Mouse (Mus musculus) c-Kit-positive CD71-positive TER-119-positive erythroid progenitor cells, embryonic 14.5 days (primary cell): ENCODE results near the gene Ptgis.
A peak's percentile ranks its signal among the peaks of the same experiment; 100 is the strongest.

ENCODE experiments used
- DNase-seq: peaks from one replicate; pipeline ENCODE4 v3.0.0-alpha.2; 2013; ENCODE audit warnings: low spot score

The Ptgis gene

DNA sequence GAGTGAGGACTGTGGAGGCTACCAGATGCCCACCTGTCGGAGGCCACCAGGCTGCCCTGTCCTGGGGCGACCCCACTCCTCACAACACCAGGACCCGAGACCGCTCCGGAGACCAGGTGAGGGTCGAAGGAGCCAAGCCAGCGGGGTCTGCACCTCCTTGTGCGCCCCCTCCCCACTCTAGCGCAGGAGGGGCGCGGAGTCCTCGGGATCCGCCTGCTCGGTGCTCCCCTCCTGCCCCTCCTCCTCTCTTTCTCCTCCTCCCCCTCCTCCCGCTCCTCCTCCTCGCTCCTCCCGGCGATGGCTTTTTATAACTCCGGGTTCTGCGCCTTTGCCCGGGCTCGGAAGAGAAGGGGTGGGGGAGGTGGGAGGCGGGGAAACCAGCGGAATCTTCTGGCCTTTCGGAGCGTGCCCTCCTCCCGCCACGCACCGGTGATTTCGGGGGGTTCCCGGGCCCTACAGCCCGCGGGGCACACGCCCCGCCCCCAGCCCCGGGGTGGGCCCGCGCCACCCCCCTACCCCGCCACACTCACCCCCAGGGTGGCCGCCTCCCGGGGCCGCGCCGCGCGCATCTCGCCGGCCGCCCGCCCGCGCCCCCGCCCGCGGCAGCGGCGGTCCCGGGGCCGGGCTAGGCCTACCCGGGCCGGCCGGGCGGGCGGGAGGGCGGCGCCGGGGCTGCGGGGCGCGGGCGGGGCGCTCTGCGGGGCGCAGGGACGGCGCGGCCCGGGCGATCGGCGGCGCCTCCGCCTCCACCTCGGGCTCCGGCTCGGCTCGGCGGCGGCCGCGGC lies 50.9 kb downstream of the Ptgis start:
- DNase-seq: no peak

DNA sequence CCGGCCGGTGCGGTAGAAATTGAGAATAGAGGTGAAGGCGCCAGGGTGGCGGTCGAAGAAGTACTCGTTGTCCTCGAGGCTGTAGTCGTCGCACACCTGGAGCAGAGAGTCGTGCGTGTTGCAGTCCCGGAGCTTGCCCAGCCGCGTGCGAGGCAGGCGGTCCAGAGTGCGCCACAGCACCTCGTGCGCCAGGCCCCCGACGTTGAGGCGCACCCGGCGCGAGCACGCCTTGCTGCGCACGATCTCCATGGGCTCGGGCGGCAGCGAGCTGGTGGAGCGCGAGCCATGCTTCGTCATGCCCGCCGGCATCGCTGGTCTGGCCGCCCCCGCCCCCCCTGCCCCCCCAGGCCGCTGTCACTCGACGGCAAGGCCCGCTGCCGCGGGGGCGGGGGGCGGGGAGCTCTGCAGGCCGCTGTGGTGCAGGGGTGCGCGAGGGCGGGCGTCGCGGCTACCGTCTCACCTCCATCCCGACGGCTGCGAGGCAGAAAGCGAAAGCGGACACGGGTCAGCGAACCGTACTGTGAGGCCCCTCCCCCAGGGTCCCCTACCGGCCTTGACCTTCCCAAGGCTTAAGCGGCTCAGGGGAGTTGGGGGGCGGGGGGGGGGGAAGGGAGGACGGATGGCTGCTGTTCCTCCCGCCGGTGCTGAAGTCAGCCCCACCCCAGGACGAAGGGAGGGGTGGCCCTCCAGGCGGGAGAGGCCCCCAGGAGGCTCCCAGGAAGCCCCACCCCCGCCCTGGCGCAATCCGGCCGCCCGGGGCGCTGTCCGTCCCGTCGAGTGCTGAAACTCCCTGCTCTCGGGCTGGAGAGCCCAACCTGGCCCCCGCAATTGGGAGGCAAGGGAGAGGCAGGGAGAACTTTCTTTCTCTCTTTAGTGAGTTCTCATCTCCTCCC lies 51.8 kb downstream of the Ptgis start:
- peak; percentile 34 for DNase-seq

DNA sequence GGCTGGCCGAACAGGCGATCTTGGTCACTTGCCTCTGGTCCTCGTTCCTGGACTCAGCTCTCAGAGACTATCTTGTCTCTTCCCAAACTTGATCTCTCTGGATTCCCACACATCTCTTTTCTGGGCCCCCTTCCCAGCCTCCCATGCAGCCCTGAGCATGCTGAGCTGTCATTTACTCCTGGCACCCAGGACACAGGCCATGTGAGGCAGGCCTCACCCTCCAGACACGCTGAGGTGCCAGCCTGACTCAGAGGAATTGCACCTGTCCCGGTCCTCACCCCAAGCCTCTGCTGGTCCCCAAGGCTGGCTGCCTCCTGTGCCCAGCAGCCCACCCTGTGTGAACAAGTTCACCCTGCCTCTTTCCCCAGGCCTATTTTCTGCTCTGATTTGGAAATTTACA lies 53.3 kb downstream of the Ptgis start:
- DNase-seq: no peak

DNA sequence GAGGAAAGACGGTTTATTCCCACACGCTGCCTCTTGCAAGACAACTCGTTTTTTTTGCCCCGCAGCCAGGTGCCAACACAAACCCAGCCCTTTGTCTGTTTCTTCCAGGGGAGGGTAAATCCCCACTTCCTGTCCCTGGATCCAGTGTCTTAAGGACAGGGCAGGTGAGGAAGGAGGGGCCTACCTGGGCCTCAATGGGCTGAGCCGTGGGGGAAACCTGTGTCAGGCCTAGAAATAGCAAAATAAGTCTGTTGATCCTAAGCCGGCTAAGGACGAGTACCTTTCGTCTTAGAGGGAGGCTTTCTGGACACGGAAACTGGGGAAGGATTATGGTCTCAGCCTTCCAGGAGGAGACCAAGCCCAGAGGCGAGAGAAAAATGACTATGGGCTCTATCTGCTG lies 53.9 kb downstream of the Ptgis start:
- DNase-seq: no peak

DNA sequence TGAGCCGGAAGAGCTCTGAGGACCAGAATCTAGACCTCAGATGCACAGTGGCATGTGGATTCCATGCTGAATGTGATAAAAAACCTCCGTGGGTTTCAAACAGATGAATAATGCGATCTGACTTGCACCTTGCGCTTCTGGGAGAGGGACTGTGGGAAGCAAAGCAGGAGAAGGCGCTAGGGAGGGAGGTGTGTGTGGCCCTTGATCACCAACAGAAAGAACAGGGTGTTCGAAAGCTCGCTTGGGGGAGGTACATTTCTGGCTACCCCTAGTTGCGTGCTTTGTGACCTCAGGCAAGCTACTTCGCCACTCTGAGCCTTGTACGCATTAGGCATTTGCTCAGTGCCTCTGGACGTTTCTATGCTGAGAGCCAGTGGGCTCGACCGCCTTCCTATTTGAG lies 54.4 kb downstream of the Ptgis start:
- DNase-seq: no peak

DNA sequence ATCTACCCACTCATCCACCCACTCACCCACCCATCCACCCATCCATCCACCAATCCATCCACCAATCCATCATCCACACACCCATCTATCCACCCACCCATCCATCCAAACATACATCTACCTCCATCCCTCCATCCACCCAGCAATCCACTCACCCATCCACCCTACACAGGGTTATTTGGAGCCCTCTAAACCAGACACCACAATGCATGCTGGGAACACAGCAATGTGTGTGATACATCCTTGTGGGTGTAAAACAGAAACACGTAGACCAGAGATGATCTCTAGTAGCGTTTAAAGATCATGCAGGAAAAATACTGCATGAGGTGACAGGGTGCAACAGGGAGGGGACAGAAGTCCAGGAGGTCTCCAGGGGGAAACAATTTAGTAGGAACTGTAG lies 55.0 kb downstream of the Ptgis start:
- DNase-seq: no peak

DNA sequence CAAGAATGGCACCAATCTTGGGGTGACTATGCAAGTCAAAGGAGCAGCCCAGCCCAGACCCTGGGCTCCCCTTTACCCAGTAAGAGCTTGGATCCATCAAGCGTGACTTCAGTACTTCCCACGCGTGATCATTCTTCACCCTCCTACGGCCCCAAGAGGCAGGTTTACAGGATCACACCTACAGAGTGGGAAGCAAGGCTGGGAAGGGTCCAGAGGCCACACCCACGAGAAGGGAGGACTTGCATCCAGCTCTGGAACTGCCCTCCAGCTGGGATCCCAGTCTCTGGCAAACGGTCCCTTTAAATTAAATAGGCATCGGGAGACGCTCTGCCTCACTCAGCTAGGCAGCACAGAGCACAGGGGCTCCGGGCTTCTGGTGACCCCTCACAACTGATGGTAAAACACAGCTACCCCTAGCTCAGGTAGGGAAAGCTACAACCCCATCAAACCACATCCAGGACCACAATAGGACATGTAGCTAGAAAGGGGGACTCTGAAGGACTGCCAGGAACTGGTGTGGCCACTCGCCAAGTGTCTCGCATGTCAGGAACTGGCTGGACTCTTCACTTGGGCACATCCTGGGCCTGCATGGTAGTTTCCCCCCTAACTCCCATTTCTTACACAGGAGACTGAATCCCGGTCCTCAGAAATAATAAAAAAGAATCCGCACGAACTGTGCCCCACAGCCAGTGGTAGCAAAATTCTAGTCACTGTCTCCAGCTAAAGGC lies 58.6 kb downstream of the Ptgis start:
- no peak for DNase-seq

DNA sequence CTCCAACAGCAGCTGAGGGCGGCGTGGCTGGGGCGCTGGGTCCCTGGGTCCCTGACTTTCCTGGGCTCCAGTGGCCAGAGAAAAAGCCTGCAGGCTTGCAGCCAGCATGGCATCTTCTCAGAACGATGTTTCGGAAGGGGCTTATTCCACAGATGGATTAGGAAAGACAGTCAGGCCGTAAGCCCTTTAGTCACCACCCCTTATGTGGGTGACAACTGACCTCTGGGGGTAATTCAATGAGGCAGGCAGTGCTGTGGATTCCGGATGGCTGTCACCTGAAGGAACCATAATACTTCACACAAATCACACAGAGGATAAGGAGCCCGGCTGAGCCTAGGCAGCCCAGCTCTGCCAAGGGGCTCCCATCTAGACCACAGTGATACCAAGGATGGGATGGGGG lies 59.3 kb downstream of the Ptgis start:
- no peak for DNase-seq

DNA sequence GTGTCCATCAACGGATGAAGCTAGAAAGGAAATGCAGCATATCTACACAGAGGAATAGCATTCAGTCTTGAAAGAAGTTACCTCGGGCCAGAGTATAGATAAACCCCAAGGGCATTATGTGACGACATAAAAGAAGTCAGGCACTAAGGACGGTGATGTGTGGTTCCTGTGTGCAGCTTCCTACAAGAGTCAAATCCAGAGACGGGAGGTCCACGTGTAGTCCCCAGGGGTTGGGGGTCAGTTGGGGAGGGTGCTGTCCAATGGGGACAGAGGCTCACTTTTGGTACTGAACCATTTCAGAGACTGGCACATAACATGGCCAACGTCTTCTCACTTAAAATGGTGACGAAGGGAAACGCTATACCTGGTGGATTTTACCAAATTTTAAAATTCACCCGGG lies 61.1 kb downstream of the Ptgis start:
- DNase-seq: no peak

DNA sequence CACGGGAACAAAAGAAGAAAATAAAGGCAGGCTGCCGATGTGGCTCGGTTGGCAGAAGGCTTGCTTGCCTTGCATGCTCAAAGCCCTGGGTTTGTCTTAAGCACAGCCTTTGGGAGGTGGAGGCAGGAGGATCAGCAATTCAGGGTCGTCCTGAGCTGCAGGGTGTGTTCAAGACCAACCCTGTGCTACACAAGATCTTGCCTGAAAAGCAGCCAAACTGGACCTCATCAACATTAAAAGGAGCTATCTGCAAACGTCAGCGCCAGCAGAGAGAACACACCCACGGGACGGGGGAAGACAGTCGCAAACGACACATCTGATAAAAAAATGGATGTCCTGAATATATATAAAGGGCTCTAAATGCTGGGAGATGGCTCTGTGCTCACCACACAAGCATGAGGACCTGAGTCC lies 63.2 kb downstream of the Ptgis start:
- DNase-seq: no peak

DNA sequence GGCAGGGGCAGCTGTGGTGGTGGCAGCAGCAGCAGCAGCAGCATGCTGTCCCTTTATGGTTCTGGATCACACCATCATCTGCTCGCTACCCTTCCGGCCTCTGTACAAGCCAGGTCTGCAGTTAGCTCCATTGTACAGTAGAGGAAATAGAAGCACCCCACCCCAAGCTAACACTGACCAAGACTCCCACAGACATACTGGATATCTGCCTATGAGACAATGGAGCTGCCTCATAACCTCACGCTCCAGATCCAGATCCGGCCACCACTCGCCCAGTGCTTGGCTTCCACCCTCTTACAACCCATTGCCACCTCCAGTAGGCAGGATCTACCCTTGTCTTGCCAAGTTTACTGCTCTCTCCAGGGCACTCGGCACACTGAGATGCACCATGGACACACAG lies 65.1 kb downstream of the Ptgis start:
- DNase-seq: no peak

DNA sequence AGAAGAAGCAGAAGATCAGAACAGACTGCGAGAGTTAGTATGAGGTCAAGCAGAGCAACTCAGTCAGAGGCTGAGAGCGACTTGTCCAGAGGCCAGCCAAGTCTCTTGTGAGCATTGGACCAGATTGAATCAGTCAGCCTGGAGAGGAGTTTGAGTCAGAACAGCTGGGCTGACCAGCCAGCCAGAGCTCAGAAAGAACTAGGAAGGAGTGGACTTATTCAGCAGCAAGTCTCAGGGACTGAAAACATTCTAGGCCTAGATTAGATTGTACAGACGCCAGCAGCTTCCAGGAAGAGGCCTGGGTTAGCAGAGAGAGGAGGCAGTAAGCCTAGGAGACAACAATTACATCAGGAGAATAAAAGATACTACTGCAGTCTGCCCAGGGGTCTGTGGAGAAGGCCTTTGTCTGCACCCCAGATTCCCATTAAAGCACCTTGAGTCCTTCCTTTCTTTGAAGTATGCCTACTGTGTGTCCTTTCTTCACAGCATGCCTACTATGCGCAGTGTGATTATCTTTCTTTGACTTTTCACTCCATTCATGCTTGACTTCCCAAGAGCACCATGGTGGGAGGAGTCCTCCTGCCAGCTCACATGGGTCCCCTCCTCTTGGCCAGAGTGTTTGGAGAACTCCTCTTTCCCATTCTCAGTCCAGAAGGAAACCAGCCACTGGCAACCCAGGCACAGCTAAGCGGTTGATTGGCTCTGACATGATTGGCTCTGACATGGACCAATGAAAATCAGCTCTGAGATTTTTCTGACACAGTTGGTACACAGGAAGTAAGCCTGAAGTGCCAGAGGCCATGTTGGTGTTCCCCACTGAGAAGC lies 67.1 kb downstream of the Ptgis start:
- no peak for DNase-seq

DNA sequence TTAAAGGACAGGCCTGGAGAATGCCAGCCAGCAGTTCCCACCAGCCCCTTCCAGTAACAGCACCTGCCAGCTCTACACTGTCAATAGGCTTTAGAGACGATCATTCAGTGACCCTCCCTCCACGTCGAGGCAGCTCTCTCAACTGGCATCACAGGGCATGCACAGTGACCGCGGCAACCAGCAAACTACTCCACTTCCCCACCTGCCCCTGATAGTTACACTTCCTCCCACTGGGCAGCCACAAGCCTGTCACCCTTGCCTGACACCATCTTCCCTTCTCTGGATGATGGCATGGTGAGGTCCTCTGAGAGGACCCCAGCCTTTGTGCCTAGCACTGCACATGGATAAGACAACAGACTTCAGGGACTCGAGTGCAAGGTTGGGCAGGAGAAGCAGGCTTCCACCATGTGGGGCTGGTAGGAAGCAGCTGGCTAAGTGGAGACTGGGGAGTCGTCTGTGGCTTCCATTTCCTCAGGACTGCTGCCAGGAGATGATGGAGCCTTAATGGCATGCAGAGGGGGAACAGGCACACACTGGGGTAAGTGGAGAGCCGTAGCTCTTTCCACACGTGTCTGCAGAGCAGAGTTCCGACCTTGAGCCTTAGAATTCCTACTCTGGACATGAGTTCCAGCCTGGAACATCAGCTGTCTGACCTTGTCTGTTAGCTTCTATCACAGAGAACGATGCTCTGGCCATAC lies 72.7 kb downstream of the Ptgis start:
- no peak for DNase-seq

DNA sequence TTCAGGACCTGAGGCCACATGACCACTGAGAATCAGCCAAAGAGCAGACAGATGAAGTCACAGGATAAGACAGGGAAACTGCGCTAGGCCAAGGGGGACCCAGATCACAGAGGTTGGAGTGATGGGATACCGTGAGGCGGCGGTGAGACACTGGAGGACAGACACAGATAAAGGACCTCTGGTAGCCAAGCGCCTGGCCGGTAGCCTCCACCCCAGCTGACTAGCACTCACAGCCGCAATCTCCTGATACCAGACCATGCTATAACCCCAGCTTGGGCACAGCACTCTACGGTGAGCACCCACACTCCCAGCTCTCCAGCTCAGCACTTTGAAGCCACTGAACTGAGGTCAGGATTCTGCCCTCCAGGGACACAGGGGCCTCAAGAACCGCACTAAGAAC lies 76.8 kb downstream of the Ptgis start:
- DNase-seq: no peak

DNA sequence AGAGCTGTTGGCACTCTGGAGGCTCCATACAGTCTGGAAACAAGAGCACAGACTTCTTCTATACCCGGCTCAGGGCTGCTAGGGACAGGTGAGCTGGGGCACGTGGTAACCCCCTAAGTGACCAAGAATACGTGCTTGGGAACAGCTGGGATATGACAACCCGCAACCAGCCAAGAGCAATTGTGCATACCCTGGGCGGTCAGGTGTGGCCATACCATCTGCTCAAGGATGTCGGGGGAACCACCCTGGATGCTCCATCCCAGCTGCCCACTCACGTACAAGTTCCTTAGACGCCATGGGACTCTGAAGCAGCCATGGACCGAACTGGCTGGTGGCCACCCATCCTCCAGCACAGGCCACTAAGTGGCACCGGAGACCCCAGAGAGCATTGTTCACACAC lies 77.3 kb downstream of the Ptgis start:
- no peak for DNase-seq

DNA sequence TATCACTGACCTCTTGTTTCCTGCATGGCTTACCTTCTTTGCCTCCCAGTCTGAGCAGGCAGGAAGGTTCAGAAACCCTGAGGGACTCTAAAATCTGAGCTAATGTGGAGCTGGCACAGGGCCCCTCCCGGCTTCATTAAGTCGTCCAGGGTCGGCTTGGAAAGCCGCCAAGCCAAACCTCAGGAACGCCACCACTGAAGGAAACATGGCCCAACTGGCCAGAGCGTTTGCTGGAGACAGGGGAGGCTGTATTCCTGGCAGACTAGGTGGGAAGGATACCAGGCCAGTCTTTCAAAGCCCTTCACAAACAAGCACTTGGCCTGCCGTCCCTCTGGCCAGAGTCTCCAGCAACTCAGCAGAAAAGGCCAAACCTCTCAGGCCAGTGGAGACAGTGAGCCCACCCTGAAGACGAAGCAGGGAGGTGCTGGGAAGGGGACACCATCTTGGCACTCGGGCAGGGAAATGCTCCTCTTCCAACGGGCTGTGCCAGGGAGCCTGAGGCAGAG lies 77.8 kb downstream of the Ptgis start:
- no peak for DNase-seq

DNA sequence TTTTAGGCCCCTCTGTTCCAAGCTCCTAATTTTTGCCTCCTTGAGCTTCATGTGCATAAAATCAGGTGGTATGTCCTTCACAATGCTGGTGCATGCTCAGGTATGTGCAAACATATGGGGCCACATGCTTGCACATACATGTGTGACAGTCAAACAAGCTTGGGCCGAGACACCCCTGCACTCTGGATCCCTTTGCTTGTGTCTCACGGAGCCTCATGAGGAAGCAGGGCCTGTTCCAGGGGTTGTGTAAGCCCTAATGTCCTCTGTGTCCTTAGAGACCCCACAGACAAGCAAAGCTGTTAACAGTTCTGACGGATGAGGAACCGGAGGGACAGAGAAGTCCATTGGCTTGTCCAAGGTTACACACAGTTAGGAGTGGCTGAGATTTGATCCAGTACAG lies 80.7 kb downstream of the Ptgis start:
- DNase-seq: no peak

DNA sequence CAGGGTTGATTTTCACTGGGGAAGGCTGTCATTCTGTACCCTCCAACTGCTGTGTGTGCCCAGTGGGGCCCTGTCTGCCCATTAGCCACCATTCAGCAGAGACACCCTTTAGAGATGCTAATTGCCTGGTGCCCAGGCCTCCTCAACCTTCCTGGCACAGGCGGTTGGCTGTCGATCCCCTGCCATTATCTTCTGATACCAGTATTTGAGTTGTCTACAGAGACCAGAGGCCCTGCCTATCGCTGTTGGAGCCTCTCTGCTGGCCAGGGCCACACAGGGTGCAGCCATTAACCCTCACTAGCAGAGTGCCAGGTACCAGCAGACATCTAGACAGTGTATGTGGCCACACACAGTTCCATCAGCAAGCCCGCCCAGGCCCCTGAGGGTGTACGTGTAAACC lies 81.6 kb downstream of the Ptgis start:
- no peak for DNase-seq

DNA sequence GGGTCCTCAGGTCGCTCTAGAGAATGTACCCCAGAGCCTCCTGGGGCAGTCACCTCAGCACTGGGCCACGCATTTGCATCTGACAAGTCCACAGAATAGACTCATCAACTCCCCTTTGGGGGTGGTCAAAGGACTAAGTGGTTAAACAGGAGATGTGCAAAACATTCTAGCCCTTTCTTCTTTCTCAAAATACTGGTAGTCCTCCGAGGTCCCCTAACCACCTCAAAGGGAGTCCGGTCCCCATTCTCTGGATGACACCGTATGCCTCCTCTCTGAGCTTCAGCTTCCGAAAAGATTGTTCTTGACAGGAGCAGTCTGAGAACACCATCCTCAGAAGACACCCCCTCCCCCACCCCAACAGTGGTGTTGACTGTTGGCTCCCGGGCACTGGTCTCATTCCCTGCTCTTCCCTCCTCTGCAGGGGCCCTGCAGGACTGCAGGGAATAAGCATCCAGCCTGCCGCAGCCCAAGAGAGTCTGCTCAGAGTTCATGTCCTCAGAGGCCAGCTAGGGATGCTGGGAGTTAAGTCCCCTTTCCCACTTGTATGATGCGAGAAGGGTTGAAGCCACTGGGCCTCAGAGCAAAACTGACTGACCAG lies 84.2 kb downstream of the Ptgis start:
- no peak for DNase-seq

DNA sequence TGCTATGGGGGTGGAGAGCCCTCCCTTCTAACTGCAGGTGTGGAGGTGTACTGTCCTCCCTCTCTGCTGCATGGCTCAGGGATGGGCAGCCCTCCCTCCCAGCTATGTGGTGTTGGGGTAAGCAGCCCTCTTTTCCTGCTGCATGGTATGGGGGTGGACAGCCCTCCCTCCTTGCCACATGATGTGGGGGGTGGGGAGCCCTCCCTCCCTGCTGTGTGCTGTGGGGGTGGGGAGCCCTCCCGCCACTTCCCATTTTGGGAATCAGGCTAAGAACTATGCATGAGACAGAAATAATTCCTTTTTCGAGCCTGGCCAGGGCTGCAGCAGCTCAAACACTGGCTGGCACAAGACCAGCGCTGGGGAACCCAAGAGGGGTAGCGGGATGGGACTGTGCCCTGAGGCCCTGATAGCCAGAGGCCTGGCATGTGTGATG lies 84.8 kb downstream of the Ptgis start:
- DNase-seq: no peak

DNA sequence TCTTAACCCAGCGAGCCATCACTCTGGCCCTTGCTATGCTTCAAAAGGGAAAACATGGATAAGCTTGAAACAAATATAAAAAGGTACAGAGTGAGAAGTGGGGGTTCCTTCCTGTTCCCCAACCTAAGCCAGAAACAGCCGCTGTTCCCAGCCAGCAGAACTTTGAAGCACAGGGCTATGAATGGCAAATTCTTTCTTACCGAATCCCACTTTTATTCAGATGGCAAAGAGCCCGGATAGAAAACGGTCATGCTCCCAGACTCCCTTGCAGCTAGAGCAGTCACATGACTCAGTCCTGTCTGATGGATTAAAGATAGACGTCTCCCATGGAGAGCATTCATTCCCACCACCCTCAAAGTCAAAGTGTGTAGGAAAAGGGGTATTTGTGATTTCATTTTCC lies 89.5 kb downstream of the Ptgis start:
- DNase-seq: no peak
